Mouse (Mus musculus) embryonic fibroblast, embryonic 13.5 days (primary cell): ENCODE results near the gene Calr.

ENCODE experiments used
- CTCF ChIP-seq: IDR thresholded peaks from 2 replicates; pipeline ENCODE4 v1.5.1; 2011; ENCODE audit warnings: mild to moderate bottlenecking, control low read depth, low read length, moderate library complexity, borderline replicate concordance; ENCODE audit not compliant: insufficient read depth
- POLR2A ChIP-seq: IDR thresholded peaks from 2 replicates; pipeline ENCODE4 v1.6.1; 2011; ENCODE audit warnings: low read depth, mild to moderate bottlenecking, control low read depth, low read length, moderate library complexity

- no peak for TF ChIP-seq CTCF
- no peak for TF ChIP-seq POLR2A
Observed at GRCm38 (mm10) chr8:84811303-84811702, 35.4 kb downstream of the Calr start.
